Mouse (Mus musculus): Measurements from ENCODE around the gene Mrpl18. TPM values are rescaled to one million over a fixed set of nuclear protein-coding genes. Genes with fewer than 3 reads are reported as not detected.
"Not testable (repeated sequence)": the region's sequence is repeated elsewhere in the genome, so short reads cannot be mapped to it uniquely, and the experiment has no call there.

Gene Mrpl18
- polyA plus RNA-seq, 1 experiment from 2014 or later, result 199 TPM

DNA sequence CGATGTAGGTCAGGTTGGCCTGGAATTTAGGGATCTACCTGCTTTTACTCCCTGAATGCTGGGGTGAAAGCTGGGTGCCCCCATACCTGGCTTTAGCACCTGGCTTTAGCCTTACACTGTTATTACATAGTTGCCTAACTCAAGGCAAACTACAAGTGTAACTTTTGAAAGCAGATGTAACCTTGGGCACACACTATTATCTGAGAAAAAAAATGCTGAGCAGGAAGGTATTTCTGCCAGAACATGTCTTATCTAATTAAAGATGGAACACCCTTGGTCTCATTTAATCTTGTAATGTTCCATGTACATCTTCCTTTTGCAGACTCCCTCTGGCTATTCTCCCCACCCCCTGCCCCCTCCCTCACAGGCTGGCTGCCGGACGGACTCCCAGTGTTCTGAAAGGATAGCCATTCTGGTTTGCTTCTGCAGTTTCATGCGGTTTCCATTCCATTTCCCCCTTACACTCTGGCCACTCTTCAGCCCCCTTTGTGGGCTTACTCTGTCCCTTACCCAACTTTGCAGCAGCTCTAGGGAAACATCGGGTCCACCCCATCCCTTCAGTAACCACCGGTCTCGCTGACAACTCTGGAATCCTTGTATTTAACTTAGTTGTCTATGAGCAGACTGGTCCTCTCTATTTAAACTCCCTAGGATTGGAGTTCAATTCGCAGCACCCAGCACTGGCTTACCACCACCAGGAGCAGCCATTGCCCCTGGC lies 25.6 kb upstream of the Mrpl18 start:
- 0 out of 2 replicates have a peak, but pooled peaks cover 5% of the 10 kb centered on the region for H3K4me1 ChIP-seq (ENCODE audit: control insufficient read depth, insufficient read depth, low read length)
- peaks cover 8% of the 10 kb centered on the region; the same call in 1 of the 2 replicates for H3K36me3 ChIP-seq (ENCODE audit: control insufficient read depth, insufficient read depth, low read length)
- no peak overlapping the region for H3K9ac ChIP-seq (ENCODE audit: low read length)
- H3K27me3 ChIP-seq (ENCODE audit: control insufficient read depth, insufficient read depth, low read length), result no peaks in the 10 kb centered on the region
- no peak for DNase-seq (ENCODE audit: low spot score)
- WGBS, result 80% methylated on average over 8 of the region's 8 CpGs
- no peak for ATAC-seq (ENCODE audit: insufficient number of reproducible peaks, low FRiP score, low TSS enrichment, low read depth)
- no peak overlapping the region for H3K4me3 ChIP-seq (ENCODE audit: low read depth, low read length)
- H3K4me2 ChIP-seq (ENCODE audit: low read depth, severe bottlenecking), result no peak overlapping the region
- H3K27ac ChIP-seq (replicated peaks; ENCODE audit: low read depth, low read length), result no peak overlapping the region
- no peaks in the 10 kb centered on the region for H3K9me3 ChIP-seq (ENCODE audit: control insufficient read depth, low read length)

DNA sequence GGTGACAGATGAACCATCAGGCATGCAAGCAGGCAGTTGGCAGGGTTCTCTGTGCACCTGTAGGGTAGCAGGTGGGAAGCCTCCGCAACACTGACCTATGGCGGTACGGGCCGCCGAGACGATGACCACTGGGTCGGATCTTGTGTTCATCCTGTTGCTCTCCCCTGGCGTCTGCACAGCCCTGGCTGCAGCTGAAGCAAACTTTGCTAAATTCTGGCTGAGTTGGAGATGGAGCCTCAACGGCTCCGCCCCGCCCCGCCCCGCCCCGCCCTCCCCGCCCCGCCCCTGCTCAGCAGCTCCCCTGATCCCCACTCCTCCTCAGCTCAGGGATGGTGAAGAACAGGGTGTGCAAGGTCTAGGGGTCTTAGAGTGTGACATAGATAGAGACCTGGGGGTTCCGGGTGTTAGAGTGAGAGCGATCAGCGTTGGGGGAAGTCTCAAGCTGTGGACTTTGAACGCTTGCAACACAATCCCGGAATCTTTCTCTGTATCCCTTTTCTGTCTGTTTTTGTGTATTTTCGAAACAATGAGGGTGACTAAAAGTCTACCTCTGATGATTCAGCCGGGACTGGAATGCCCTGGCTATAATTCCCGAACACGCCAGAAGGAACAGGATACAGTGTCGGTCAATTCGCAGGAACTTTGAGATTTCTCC lies 24.1 kb upstream of the Mrpl18 start, which contains the start of gene Acat3:
TSS of gene Acat3 (minus strand) at position 450 of the 655 bp plus-strand sequence.
- Histone ChIP-seq H3K27me3 (ENCODE audit: control insufficient read depth, insufficient read depth, low read length) (no peaks in the 10 kb centered on the region), H3K36me3 (ENCODE audit: control insufficient read depth, insufficient read depth, low read length) (peaks cover 5% of the 10 kb centered on the region; the same call in 1 of the 2 replicates), H3K4me2 (ENCODE audit: low read depth, severe bottlenecking) (peak within 1 kb of the TSS; percentile 53), H3K9me3 (ENCODE audit: control insufficient read depth, low read length) (no peaks in the 10 kb centered on the region), H3K27ac (replicated peaks; ENCODE audit: low read depth, low read length) (no peak within 1 kb of the TSS), H3K9ac (ENCODE audit: low read length) (no peak within 1 kb of the TSS), H3K4me1 (ENCODE audit: control insufficient read depth, insufficient read depth, low read length) (0 out of 2 replicates have a peak, but pooled peaks cover 5% of the 10 kb centered on the region), H3K4me3 (ENCODE audit: low read depth, low read length) (peak within 1 kb of the TSS; percentile 16)
- WGBS, result 19% methylated on average over 27 of the region's 27 CpGs
- DNase-seq (ENCODE audit: low spot score) (no peak), ATAC-seq (ENCODE audit: insufficient number of reproducible peaks, low FRiP score, low TSS enrichment, low read depth) (peak; percentile 71)

DNA sequence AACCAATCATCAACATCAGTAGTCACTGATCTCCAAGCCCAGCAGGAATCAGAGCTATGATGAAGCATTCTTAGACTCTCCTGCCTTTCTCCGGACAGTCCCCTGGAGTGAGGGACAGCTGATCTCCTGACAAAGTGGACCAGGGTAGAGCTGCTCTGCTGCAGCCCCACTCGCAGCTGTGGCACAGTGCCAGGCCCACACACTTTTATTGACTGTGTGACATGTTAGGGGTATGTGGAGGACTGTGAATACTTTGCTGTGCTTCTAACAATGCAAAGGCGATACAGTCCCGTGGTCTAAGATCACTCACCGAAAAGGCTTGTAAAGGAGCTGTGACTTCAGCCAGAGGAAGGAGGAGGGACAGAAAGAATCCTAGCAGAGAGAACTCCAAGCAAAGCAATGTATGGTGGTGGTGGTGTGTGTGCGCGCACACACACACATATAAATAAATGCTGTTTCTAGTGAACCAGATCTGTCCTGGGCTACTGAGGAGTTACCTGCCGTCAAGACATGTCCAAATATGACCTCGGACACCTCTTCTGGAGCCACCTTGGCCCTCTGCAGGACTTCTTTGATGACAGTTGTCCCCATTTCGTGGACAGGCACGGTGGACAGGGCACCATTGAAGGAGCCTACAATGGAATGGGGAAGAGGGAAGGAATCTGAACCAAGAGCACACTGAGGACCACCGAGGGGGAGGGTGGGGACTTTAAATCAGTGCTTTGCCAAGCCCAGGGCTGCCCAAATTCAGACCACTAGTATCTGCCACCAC lies 23.4 kb upstream of the Mrpl18 start:
- not testable (repeated sequence) for H3K9ac ChIP-seq (ENCODE audit: low read length)

DNA sequence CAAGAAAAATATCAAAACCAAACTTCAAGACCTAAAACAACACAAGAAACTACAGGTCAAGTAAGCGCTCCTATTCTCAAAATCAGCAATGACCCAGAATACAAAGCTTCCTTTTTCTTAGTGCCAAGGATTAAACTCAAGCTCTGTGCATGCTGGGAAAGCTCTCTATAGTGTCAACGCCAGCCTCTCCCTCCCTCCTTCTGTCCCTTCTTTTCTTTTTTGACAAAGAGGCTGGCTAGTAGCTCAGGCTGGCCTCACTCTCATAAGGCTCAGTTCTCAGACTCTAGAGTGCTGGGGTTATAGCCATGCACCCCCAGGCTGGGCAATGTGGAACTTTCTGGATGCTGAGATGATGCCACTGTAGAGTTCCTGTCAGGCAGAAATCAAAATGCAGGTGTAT lies 21.9 kb upstream of the Mrpl18 start:
- ATAC-seq (ENCODE audit: insufficient number of reproducible peaks, low FRiP score, low TSS enrichment, low read depth), result no peak
- Histone ChIP-seq H3K4me3 (ENCODE audit: low read depth, low read length) (no peak overlapping the region), H3K27ac (replicated peaks; ENCODE audit: low read depth, low read length) (no peak overlapping the region), H3K4me1 (ENCODE audit: control insufficient read depth, insufficient read depth, low read length) (0 out of 2 replicates have a peak, but pooled peaks cover 5% of the 10 kb centered on the region), H3K36me3 (ENCODE audit: control insufficient read depth, insufficient read depth, low read length) (no peaks in the 10 kb centered on the region), H3K4me2 (ENCODE audit: low read depth, severe bottlenecking) (no peak overlapping the region), H3K27me3 (ENCODE audit: control insufficient read depth, insufficient read depth, low read length) (no peaks in the 10 kb centered on the region), H3K9me3 (ENCODE audit: control insufficient read depth, low read length) (no peaks in the 10 kb centered on the region), H3K9ac (ENCODE audit: low read length) (no peak overlapping the region)
- DNase-seq (ENCODE audit: low spot score), result no peak
- WGBS, result 61% methylated on average over 2 of the region's 2 CpGs

More for the DNA sequence above, 23.4 kb upstream of the Mrpl18 start:
- H3K27ac ChIP-seq (replicated peaks; ENCODE audit: low read depth, low read length); H3K36me3 ChIP-seq (ENCODE audit: control insufficient read depth, insufficient read depth, low read length); H3K4me1 ChIP-seq (ENCODE audit: control insufficient read depth, insufficient read depth, low read length); H3K4me3 ChIP-seq (ENCODE audit: low read depth, low read length); DNase-seq (ENCODE audit: low spot score); ATAC-seq (ENCODE audit: insufficient number of reproducible peaks, low FRiP score, low TSS enrichment, low read depth); H3K27me3 ChIP-seq (ENCODE audit: control insufficient read depth, insufficient read depth, low read length); H3K9me3 ChIP-seq (ENCODE audit: control insufficient read depth, low read length): not testable (repeated sequence)
- WGBS, result 61% methylated on average over 2 of the region's 12 CpGs
- H3K4me2 ChIP-seq (ENCODE audit: low read depth, severe bottlenecking), result peak overlapping the region; percentile 53

DNA sequence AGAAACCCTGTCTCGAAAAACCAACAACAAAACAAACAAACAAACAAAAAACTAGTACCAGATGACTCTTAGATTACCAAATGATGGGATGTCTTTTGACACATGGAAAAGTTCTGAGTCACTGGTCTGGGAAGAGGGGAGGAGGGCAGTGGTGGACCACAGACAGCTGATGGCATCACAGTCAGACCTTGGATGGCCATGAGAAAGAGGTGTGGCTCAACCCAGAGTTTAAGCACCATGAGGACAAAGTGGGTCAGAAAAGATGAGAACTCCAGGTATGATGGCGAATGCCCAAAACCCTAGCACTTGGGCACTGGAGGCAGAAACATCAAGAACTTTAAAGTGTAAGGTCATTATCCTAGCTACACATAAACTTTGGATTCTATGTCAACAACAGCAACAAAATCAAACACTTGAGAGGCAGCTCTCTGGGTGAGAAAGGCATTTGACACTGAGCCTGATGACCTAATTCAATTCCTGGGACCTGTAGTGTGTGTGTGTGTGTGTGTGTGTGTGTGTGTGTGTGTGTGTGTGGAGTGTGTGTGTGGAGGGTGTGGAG lies 21.3 kb upstream of the Mrpl18 start:
- no peak for DNase-seq (ENCODE audit: low spot score)
- no peak overlapping the region for H3K27ac ChIP-seq (replicated peaks; ENCODE audit: low read depth, low read length)
- no peak for ATAC-seq (ENCODE audit: insufficient number of reproducible peaks, low FRiP score, low TSS enrichment, low read depth)
- no peaks in the 10 kb centered on the region for H3K27me3 ChIP-seq (ENCODE audit: control insufficient read depth, insufficient read depth, low read length)
- no peak overlapping the region for H3K4me2 ChIP-seq (ENCODE audit: low read depth, severe bottlenecking)
- 86% methylated on average over 2 of the region's 2 CpGs for WGBS
- H3K4me1 ChIP-seq (ENCODE audit: control insufficient read depth, insufficient read depth, low read length), result 0 out of 2 replicates have a peak, but pooled peaks cover 5% of the 10 kb centered on the region
- H3K9ac ChIP-seq (ENCODE audit: low read length), result no peak overlapping the region
- no peaks in the 10 kb centered on the region for H3K9me3 ChIP-seq (ENCODE audit: control insufficient read depth, low read length)
- no peaks in the 10 kb centered on the region for H3K36me3 ChIP-seq (ENCODE audit: control insufficient read depth, insufficient read depth, low read length)
- H3K4me3 ChIP-seq (ENCODE audit: low read depth, low read length), result no peak overlapping the region

DNA sequence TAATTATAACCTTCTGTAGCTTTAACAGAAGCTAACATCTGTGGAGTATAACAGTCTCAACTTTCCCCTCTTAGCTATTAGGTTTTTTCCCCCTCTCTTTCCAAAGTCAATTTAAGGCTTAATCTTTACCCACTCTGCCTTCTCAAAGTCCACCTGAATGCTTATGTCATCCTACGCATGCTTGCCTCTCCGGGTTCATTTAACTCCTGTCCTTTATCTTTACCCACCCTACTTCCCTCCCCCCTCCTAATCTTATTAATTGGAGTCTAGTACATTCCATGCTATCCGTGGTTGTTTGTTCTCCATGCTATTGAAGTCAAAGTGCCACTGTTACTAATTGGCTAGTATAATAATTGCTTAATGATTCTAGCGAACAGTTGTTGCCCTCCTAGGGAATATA lies 19.6 kb upstream of the Mrpl18 start:
- no peaks in the 10 kb centered on the region for H3K9me3 ChIP-seq (ENCODE audit: control insufficient read depth, low read length)
- no peaks in the 10 kb centered on the region for H3K27me3 ChIP-seq (ENCODE audit: control insufficient read depth, insufficient read depth, low read length)
- H3K4me3 ChIP-seq (ENCODE audit: low read depth, low read length), result no peak overlapping the region
- H3K36me3 ChIP-seq (ENCODE audit: control insufficient read depth, insufficient read depth, low read length), result no peaks in the 10 kb centered on the region
- H3K4me2 ChIP-seq (ENCODE audit: low read depth, severe bottlenecking), result no peak overlapping the region
- H3K4me1 ChIP-seq (ENCODE audit: control insufficient read depth, insufficient read depth, low read length), result 0 out of 2 replicates have a peak, but pooled peaks cover 5% of the 10 kb centered on the region
- ATAC-seq (ENCODE audit: insufficient number of reproducible peaks, low FRiP score, low TSS enrichment, low read depth), result no peak
- DNase-seq (ENCODE audit: low spot score), result no peak
- H3K9ac ChIP-seq (ENCODE audit: low read length), result no peak overlapping the region
- no peak overlapping the region for H3K27ac ChIP-seq (replicated peaks; ENCODE audit: low read depth, low read length)
- 64% methylated on average over 4 of the region's 4 CpGs for WGBS

DNA sequence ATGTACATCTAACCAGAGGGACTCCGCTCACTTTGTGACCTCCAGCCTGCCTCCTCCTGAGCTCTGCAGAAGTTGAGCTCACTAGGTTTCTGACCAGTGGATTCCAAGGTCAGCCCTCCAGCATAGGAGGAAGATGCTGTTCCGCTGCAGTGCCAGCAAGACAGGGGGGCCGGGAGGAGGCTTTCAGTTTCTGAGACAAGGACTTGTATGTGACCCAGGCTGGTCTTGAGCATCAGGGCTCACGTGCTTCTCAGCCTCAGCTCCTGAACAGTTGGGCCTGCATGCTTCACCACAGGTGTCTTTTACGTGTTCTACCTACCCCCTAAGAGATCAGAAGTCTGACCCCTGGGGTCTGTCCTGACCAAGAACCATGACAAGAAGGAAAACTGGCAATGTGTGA lies 15.4 kb upstream of the Mrpl18 start:
- H3K9me3 ChIP-seq (ENCODE audit: control insufficient read depth, low read length); H3K4me2 ChIP-seq (ENCODE audit: low read depth, severe bottlenecking); ATAC-seq (ENCODE audit: insufficient number of reproducible peaks, low FRiP score, low TSS enrichment, low read depth); H3K4me3 ChIP-seq (ENCODE audit: low read depth, low read length); DNase-seq (ENCODE audit: low spot score); H3K36me3 ChIP-seq (ENCODE audit: control insufficient read depth, insufficient read depth, low read length); H3K9ac ChIP-seq (ENCODE audit: low read length); H3K27me3 ChIP-seq (ENCODE audit: control insufficient read depth, insufficient read depth, low read length); H3K4me1 ChIP-seq (ENCODE audit: control insufficient read depth, insufficient read depth, low read length); H3K27ac ChIP-seq (replicated peaks; ENCODE audit: low read depth, low read length): not testable (repeated sequence)
- WGBS, result 80% methylated on average over 5 of the region's 5 CpGs

DNA sequence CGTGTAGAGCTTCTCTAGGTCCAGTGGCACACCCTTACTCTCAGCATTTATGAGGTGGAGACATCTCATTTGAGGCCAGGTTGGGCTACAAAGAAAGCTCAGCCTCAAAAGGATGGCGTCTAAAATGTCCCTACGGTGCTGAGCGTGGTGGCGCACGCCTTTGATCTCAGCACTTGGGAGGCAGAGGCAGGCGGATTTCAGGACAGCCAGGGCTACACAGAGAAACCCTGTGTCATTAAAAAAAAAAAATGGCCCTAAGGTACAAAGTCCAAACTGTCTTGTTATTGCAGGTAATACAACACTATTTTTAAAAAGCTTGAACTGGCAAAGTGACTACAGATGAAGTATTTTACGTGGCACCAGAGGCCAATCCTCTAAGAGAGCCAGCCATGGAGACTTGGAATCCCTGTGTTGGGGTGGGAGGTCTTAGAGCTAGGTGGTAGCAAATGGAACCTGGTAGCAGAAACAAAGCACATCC lies 9.6 kb upstream of the Mrpl18 start:
- no peaks in the 10 kb centered on the region for H3K27me3 ChIP-seq (ENCODE audit: control insufficient read depth, insufficient read depth, low read length)
- H3K4me1 ChIP-seq (ENCODE audit: control insufficient read depth, insufficient read depth, low read length), result no peaks in the 10 kb centered on the region
- H3K9ac ChIP-seq (ENCODE audit: low read length), result no peak overlapping the region
- H3K9me3 ChIP-seq (ENCODE audit: control insufficient read depth, low read length), result no peaks in the 10 kb centered on the region
- 86% methylated on average over 8 of the region's 8 CpGs for WGBS
- H3K4me3 ChIP-seq (ENCODE audit: low read depth, low read length), result no peak overlapping the region
- DNase-seq (ENCODE audit: low spot score), result no peak
- ATAC-seq (ENCODE audit: insufficient number of reproducible peaks, low FRiP score, low TSS enrichment, low read depth), result no peak
- H3K36me3 ChIP-seq (ENCODE audit: control insufficient read depth, insufficient read depth, low read length), result peaks cover 25% of the 10 kb centered on the region
- H3K4me2 ChIP-seq (ENCODE audit: low read depth, severe bottlenecking), result no peak overlapping the region
- H3K27ac ChIP-seq (replicated peaks; ENCODE audit: low read depth, low read length), result no peak overlapping the region
